Mouse (Mus musculus) CH12.LX (cell line): ENCODE measurements at regions not wholly inside any gene's neighbourhood (a gene's known extent, or its start where the extent isn't known, plus 50 kb on each side); places are given as distances from the start of the nearest gene placed in this dataset.

ENCODE experiments used
- CHD2 ChIP-seq: IDR thresholded peaks from 2 replicates; pipeline ENCODE4 v1.6.1; 2011; ENCODE audit warnings: low read length, improper control_type of control experiment
- CTCF ChIP-seq, 2 experiments: IDR thresholded peaks in 1 of 2; conservative IDR thresholded peaks in 1 of 2; 2 replicates each; pipeline ENCODE4 v1.5.1; 2011 to 2012; ENCODE audit warnings: low read depth in 2 of 2, low read length in 2 of 2, improper control_type of control experiment in 1 of 2, inconsistent platforms in 1 of 2, mild to moderate bottlenecking in 1 of 2, moderate library complexity in 1 of 2
- EP300 ChIP-seq: IDR thresholded peaks from 2 replicates; pipeline ENCODE4 v1.6.1; 2011; ENCODE audit warnings: low read length, improper control_type of control experiment
- JUND ChIP-seq: conservative IDR thresholded peaks from 2 replicates; pipeline ENCODE4 v1.6.1; 2011; ENCODE audit warnings: low read depth, low read length, improper control_type of control experiment
- MAX ChIP-seq: IDR thresholded peaks from 2 replicates; pipeline ENCODE4 v1.6.1; 2011; ENCODE audit warnings: low read length, improper control_type of control experiment
- MEF2A ChIP-seq: IDR thresholded peaks from 2 replicates; pipeline ENCODE4 v1.6.1; 2014; ENCODE audit warnings: low read depth, mild to moderate bottlenecking, inconsistent platforms, low read length, improper control_type of control experiment, borderline replicate concordance
- PAX5 ChIP-seq: IDR thresholded peaks from 2 replicates; pipeline ENCODE4 v1.6.1; 2012; ENCODE audit warnings: low read length, inconsistent platforms, mixed read lengths
- POLR2A ChIP-seq: IDR thresholded peaks from 2 replicates; pipeline ENCODE4 v1.6.1; 2011; ENCODE audit warnings: low read depth, mild to moderate bottlenecking, improper control_type of control experiment, low read length
- POLR2AphosphoS2 ChIP-seq: IDR thresholded peaks from 2 replicates; pipeline ENCODE4 v1.6.1; 2011; ENCODE audit warnings: low read depth, low read length, improper control_type of control experiment
- USF1 ChIP-seq: IDR thresholded peaks from 2 replicates; pipeline ENCODE4 v1.6.1; 2014; ENCODE audit warnings: low read depth, mild to moderate bottlenecking, inconsistent platforms, low read length, improper control_type of control experiment

DNA sequence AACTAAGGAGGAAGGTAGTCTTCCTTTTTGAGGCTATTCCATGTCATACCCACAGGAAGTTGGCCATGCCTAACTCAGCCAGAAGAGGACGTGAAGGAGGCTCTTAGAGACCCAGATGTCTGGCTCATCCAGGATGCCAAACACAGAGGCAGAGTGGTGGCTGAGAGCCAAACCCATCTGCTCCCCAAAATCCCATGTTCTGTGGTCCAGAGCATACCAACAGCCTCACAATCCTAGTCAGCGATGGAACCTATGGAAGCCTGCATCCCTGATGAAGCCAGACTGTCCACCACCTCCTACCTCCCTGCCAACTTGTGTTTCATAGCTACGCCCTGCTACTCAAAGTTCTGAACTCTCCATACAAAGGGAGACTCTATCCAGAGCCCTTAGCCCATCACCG lies 169.1 kb downstream of the Map2k4 start:
- TF ChIP-seq POLR2A (no peak), CHD2 (no peak), CTCF (conservative IDR thresholded peaks at IDR 0.05 in 1 of 2, IDR thresholded peaks at IDR 0.05 in 1 of 2; ENCODE audit: low read depth in 2 of 2, low read length in 2 of 2) (no peak), JUND (no peak), MAX (no peak), EP300 (no peak), MEF2A (no peak), USF1 (no peak), POLR2AphosphoS2 (no peak), PAX5 (no peak)
